Mouse (Mus musculus) ES-E14 (cell line): Measurements from ENCODE around the gene Gm43720.

Experiments used
- CHD2 ChIP-seq: IDR thresholded peaks from 2 replicates; pipeline ENCODE4 v1.6.1; 2014; ENCODE audit warnings: mild to moderate bottlenecking, low read depth, low read length, inconsistent platforms
- HCFC1 ChIP-seq: IDR thresholded peaks from 2 replicates; pipeline ENCODE4 v1.6.1; 2012; ENCODE audit warnings: low read length, inconsistent platforms, borderline replicate concordance; ENCODE audit not compliant: insufficient read depth

DNA sequence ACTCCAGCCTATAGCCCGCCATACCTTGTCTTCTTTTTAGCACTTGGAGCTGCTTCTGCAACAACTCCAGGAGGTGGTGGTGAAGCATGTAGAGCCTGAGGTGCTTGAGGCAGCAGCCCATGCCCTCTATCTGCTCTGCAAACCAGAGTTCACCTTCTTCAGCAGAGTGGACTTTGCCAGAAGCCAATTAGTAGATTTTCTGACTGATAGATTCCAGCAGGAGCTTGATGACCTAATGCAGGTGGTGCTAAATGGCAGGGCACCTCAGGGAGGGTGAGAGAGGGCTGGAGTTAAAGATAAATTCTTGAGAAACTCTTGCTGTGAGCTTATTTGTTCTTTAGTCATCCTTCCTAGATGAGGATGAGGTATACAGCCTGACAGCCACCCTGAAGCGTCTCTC lies 19.9 kb upstream of the Gm43720 start:
- no peak for TF ChIP-seq HCFC1
- TF ChIP-seq CHD2: no peak
